Mouse (Mus musculus): Measurements from ENCODE around the gene Pcdh15. TPM values are rescaled to one million over a fixed set of nuclear protein-coding genes. Genes with fewer than 3 reads are reported as not detected.

The Pcdh15 gene
- total and polyA plus RNA-seq, 2 experiments from 2014 or later: 9.2 to 31.0 TPM

- Histone ChIP-seq H3K9me3 (ENCODE audit: low read length) (no peaks in the 10 kb centered on the region), H3K27ac (0 out of 2 replicates have a peak overlapping the region, but pooled peaks have one; percentile 37), H3K27me3 (ENCODE audit: insufficient read depth, low read length) (no peaks in the 10 kb centered on the region), H3K9ac (replicated peaks; ENCODE audit: low read length) (no peak overlapping the region), H3K4me3 (ENCODE audit: low read length) (peak overlapping the region; percentile 70), H3K4me1 (ENCODE audit: insufficient read depth, low read length) (no peaks in the 10 kb centered on the region), H3K4me2 (ENCODE audit: low read depth, low read length) (peak overlapping the region; percentile 82), H3K36me3 (ENCODE audit: insufficient read depth, low read length) (no peaks in the 10 kb centered on the region)
- peak; percentile 86 for DNase-seq (ENCODE audit: low spot score)
- ATAC-seq: peak; percentile 68
- under 1% methylated on average over 17 of the region's 17 CpGs for WGBS
- TF ChIP-seq CTCF (IDR thresholded peaks at IDR 0.05; ENCODE audit: low read depth): peak; percentile 89
Measured at GRCm38 (mm10) chr10:73097979-73098378, 1.2 kb upstream of the Pcdh15 start.

- DNase-seq (ENCODE audit: low spot score): no peak
- H3K36me3 ChIP-seq (ENCODE audit: insufficient read depth, low read length): no peaks in the 10 kb centered on the region
- WGBS: under 1% methylated on average over 33 of the region's 37 CpGs
Measured at GRCm38 (mm10) chr10:73099846-73100241, 702 bp downstream of the Pcdh15 start.

GRCm38 (mm10) chr10:73103383-73103994, 4.3 kb downstream of the Pcdh15 start:
- Histone ChIP-seq H3K4me1 (ENCODE audit: insufficient read depth, low read length) (no peaks in the 10 kb centered on the region), H3K36me3 (ENCODE audit: insufficient read depth, low read length) (no peaks in the 10 kb centered on the region), H3K4me3 (ENCODE audit: low read length) (no peak overlapping the region), H3K9me3 (ENCODE audit: low read length) (no peaks in the 10 kb centered on the region), H3K9ac (replicated peaks; ENCODE audit: low read length) (no peak overlapping the region), H3K27me3 (ENCODE audit: insufficient read depth, low read length) (no peaks in the 10 kb centered on the region), H3K27ac (no peak overlapping the region), H3K4me2 (ENCODE audit: low read depth, low read length) (no peak overlapping the region)
- WGBS: 79% methylated on average over 13 of the region's 13 CpGs
- peak; percentile 60 for TF ChIP-seq CTCF (IDR thresholded peaks at IDR 0.05; ENCODE audit: low read depth)
- no peak for ATAC-seq
- DNase-seq (ENCODE audit: low spot score): peak; percentile 45

More at GRCm38 (mm10) chr10:73099846-73100241, 702 bp downstream of the Pcdh15 start:
- H3K27ac ChIP-seq: peak overlapping the region; percentile 56; the same call in 1 of the 2 replicates
- H3K4me2 ChIP-seq (ENCODE audit: low read depth, low read length): peak overlapping the region; percentile 82
- peak; percentile 51 for TF ChIP-seq CTCF (IDR thresholded peaks at IDR 0.05; ENCODE audit: low read depth)
- peak overlapping the region; percentile 61 for H3K9ac ChIP-seq (replicated peaks; ENCODE audit: low read length)
- H3K4me3 ChIP-seq (ENCODE audit: low read length): peak overlapping the region; percentile 70
- H3K27me3 ChIP-seq (ENCODE audit: insufficient read depth, low read length): no peaks in the 10 kb centered on the region
- peak; percentile 53; the same call in 1 of the 2 replicates for ATAC-seq
- no peaks in the 10 kb centered on the region for H3K9me3 ChIP-seq (ENCODE audit: low read length)
- no peaks in the 10 kb centered on the region for H3K4me1 ChIP-seq (ENCODE audit: insufficient read depth, low read length)

- no peak for ATAC-seq
- no peak overlapping the region for H3K4me3 ChIP-seq (ENCODE audit: low read length)
- H3K36me3 ChIP-seq (ENCODE audit: insufficient read depth, low read length): no peaks in the 10 kb centered on the region
- H3K4me2 ChIP-seq (ENCODE audit: low read depth, low read length): no peak overlapping the region
- H3K9ac ChIP-seq (replicated peaks; ENCODE audit: low read length): no peak overlapping the region
- peak; percentile 86 for TF ChIP-seq CTCF (IDR thresholded peaks at IDR 0.05; ENCODE audit: low read depth)
- H3K9me3 ChIP-seq (ENCODE audit: low read length): no peaks in the 10 kb centered on the region
- no peaks in the 10 kb centered on the region for H3K4me1 ChIP-seq (ENCODE audit: insufficient read depth, low read length)
- DNase-seq (ENCODE audit: low spot score): peak; percentile 67
- WGBS: 53% methylated on average over 2 of the region's 2 CpGs
- H3K27me3 ChIP-seq (ENCODE audit: insufficient read depth, low read length): no peaks in the 10 kb centered on the region
- H3K27ac ChIP-seq: no peak overlapping the region
Measured at GRCm38 (mm10) chr10:73105893-73106292, 6.8 kb downstream of the Pcdh15 start.

- no peaks in the 10 kb centered on the region for H3K9me3 ChIP-seq (ENCODE audit: low read length)
- H3K4me3 ChIP-seq (ENCODE audit: low read length): no peak overlapping the region
- no peak overlapping the region for H3K27ac ChIP-seq
- ATAC-seq (no peak), DNase-seq (ENCODE audit: low spot score) (no peak)
- no peak overlapping the region for H3K9ac ChIP-seq (replicated peaks; ENCODE audit: low read length)
- no peak for TF ChIP-seq CTCF (IDR thresholded peaks at IDR 0.05; ENCODE audit: low read depth)
- no peaks in the 10 kb centered on the region for H3K36me3 ChIP-seq (ENCODE audit: insufficient read depth, low read length)
- H3K27me3 ChIP-seq (ENCODE audit: insufficient read depth, low read length): no peaks in the 10 kb centered on the region
- no peak overlapping the region for H3K4me2 ChIP-seq (ENCODE audit: low read depth, low read length)
- WGBS: 83% methylated on average over 3 of the region's 3 CpGs
- H3K4me1 ChIP-seq (ENCODE audit: insufficient read depth, low read length): no peaks in the 10 kb centered on the region
Measured at GRCm38 (mm10) chr10:73137985-73138384, 38.8 kb downstream of the Pcdh15 start.

- no peak overlapping the region for H3K27ac ChIP-seq
- no peak for DNase-seq (ENCODE audit: low spot score)
- H3K27me3 ChIP-seq (ENCODE audit: insufficient read depth, low read length): no peaks in the 10 kb centered on the region
- H3K4me3 ChIP-seq (ENCODE audit: low read length): no peak overlapping the region
- H3K9ac ChIP-seq (replicated peaks; ENCODE audit: low read length): no peak overlapping the region
- no peak overlapping the region for H3K4me2 ChIP-seq (ENCODE audit: low read depth, low read length)
- H3K9me3 ChIP-seq (ENCODE audit: low read length): no peaks in the 10 kb centered on the region
- no peak for TF ChIP-seq CTCF (IDR thresholded peaks at IDR 0.05; ENCODE audit: low read depth)
- ATAC-seq: no peak
- H3K36me3 ChIP-seq (ENCODE audit: insufficient read depth, low read length): no peaks in the 10 kb centered on the region
- H3K4me1 ChIP-seq (ENCODE audit: insufficient read depth, low read length): no peaks in the 10 kb centered on the region
Measured at GRCm38 (mm10) chr10:73147543-73147942, 48.4 kb downstream of the Pcdh15 start.

- 56% methylated on average over 4 of the region's 4 CpGs for WGBS
- ATAC-seq: no peak
Measured at GRCm38 (mm10) chr10:73147978-73148377, 48.8 kb downstream of the Pcdh15 start.

More at GRCm38 (mm10) chr10:73147978-73148377, 48.8 kb downstream of the Pcdh15 start:
- Histone ChIP-seq H3K4me3 (ENCODE audit: low read length) (no peak overlapping the region), H3K9ac (replicated peaks; ENCODE audit: low read length) (no peak overlapping the region), H3K36me3 (ENCODE audit: insufficient read depth, low read length) (no peaks in the 10 kb centered on the region), H3K9me3 (ENCODE audit: low read length) (no peaks in the 10 kb centered on the region), H3K4me2 (ENCODE audit: low read depth, low read length) (no peak overlapping the region), H3K4me1 (ENCODE audit: insufficient read depth, low read length) (no peaks in the 10 kb centered on the region), H3K27ac (no peak overlapping the region), H3K27me3 (ENCODE audit: insufficient read depth, low read length) (no peaks in the 10 kb centered on the region)
- no peak for TF ChIP-seq CTCF (IDR thresholded peaks at IDR 0.05; ENCODE audit: low read depth)
- no peak for DNase-seq (ENCODE audit: low spot score)
